Mouse (Mus musculus) forebrain, postnatal 0 days (tissue): ENCODE measurements around the gene Arhgap8. TPM values are rescaled to one million over a fixed set of nuclear protein-coding genes. Genes with fewer than 3 reads are reported as not detected.

Source experiments
- ATAC-seq: fragments of 200-750 bp; cut with Nextera tagmentation; 2 replicates; pipeline ENCODE4 v1.8.0; 2017; ENCODE audit warnings: mild to moderate bottlenecking, moderate library complexity
- DNase-seq: peaks from one replicate; pipeline ENCODE4 v3.0.0-alpha.2; 2015
- H3K27ac ChIP-seq: fragments of 300-500 bp; sonication (generic); 2 replicates; pipeline ENCODE4 v1.5.1; 2014; ENCODE audit warnings: low read depth, mild to moderate bottlenecking, antibody characterized with exemption, low read length, moderate library complexity, mixed read lengths
- H3K27me3 ChIP-seq: fragments of 300-500 bp; sonication (generic); 2 replicates; pipeline ENCODE4 v1.6.1; 2014; ENCODE audit warnings: mild to moderate bottlenecking, low read length, mixed read lengths; ENCODE audit not compliant: insufficient read depth
- H3K36me3 ChIP-seq: fragments of 300-500 bp; sonication (generic); 2 replicates; pipeline ENCODE4 v1.6.1; 2014; ENCODE audit warnings: mild to moderate bottlenecking, moderate library complexity; ENCODE audit not compliant: insufficient read depth
- H3K4me1 ChIP-seq: fragments of 300-500 bp; sonication (generic); 2 replicates; pipeline ENCODE4 v1.6.1; 2014; ENCODE audit warnings: antibody characterized with exemption; ENCODE audit not compliant: insufficient read depth
- H3K4me2 ChIP-seq: fragments of 300-500 bp; sonication (generic); 2 replicates; pipeline ENCODE4 v1.6.1; 2014; ENCODE audit warnings: low read depth, mild to moderate bottlenecking, moderate library complexity
- H3K4me3 ChIP-seq: fragments of 300-500 bp; sonication (generic); 2 replicates; pipeline ENCODE4 v1.5.1; 2014; ENCODE audit warnings: low read depth, low read length, mixed read lengths
- H3K9ac ChIP-seq: fragments of 300-500 bp; sonication (generic); 2 replicates; pipeline ENCODE4 v1.6.1; 2014; ENCODE audit warnings: mild to moderate bottlenecking
- H3K9me3 ChIP-seq: fragments of 300-500 bp; sonication (generic); 2 replicates; pipeline ENCODE4 v1.6.1; 2016; ENCODE audit warnings: low read length
- CTCF ChIP-seq: sonication (generic); IDR thresholded peaks from 2 replicates; pipeline ENCODE4 v1.5.1; 2016; ENCODE audit warnings: antibody characterized with exemption, control low read depth, low read depth
- WGBS: fragments of 180-500 bp; shearing (Covaris S2); extraction: QIAGEN DNeasy Blood & Tissue Kit; methylation state at CpG from one replicate; pipeline ENCODE4 v1.1.7; 2014; 5-methylcytosine and 5-hydroxymethylcytosine counted together
- polyA plus RNA-seq: library from polyadenylated mRNA; unstranded; fragments of >200 nt; fragmentation: Nextera tagmentation; extraction: Ambion mirVana; gene quantifications from 2 replicates; pipeline ENCODE4 v1.2.1, GENCODE M21; 2015
- total RNA-seq: library from RNA; depleted of rRNA; stranded (reverse); fragments of >200 nt; gene quantifications from 2 replicates; pipeline ENCODE4 v1.2.3, GENCODE M21; 2014

The Arhgap8 gene
- total and polyA plus RNA-seq, 2 experiments from 2014 or later = 0.29 to 0.44 TPM

DNA sequence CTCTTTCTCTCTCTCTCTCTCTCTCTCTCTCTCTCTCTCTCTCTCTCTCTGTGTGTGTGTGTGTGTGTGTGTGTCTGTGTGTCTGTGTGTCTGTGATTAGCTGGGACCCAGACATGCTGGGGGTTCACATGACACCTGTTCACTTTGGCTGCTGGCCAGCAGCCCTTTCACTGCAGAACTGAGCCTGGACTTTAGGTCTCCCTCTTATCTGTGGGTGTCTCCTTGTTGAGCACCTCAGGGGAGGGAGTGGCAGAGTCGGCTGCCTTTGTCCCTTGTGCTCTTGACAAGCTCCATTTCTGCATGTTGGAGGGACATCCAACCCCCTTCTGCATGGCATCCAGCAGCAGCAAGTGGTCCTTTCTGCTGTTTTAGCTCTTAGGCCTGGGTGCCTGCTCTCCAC is 11.0 kb downstream of the Arhgap8 start:
- Histone ChIP-seq H3K9me3 (no peaks in the 10 kb centered on the region), H3K27ac (no peak overlapping the region), H3K36me3 (no peaks in the 10 kb centered on the region), H3K4me2 (no peak overlapping the region), H3K4me1 (no peaks in the 10 kb centered on the region), H3K9ac (no peak overlapping the region), H3K4me3 (no peak overlapping the region), H3K27me3 (no peaks in the 10 kb centered on the region)
- TF ChIP-seq CTCF = no peak
- WGBS = 43% methylated on average over 1 of the region's 1 CpGs
- DNase-seq (no peak), ATAC-seq (no peak)

DNA sequence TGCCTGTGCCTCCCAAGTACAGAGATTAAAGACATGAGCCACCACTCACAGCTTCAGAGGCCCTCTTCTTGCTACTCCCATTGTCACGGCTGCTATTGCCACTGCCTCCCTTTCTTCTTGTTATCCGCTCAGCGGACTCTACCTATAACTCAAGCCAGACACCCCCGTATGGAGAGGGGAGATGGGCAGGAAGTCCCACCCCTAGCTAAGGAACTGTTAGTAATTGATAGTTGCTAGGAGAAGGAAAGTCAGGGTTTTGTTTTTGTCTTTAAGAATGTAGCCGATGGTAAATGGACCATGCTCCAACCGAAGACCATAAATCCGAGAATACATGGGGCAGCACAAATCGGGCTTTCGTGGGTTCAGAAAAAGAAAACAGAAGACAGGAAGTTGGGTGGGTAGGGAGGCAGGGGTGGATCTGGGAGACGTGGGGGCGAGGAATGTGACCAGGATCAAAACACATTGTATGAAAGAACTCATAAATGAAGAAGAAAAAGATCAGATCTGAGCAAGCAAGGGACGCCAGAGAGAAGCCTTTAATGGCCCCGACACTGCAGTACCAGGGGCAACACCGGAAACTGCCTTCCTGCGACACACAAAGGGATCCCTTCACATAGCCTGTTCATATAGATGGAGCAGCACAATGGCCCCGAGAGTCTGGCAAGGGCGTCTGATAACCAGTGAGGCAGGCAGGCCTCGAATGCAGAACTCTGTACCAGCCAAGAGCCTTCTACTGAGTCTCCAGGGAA is 12.0 kb downstream of the Arhgap8 start:
- no peak overlapping the region for H3K4me3 ChIP-seq
- WGBS = 70% methylated on average over 18 of the region's 18 CpGs

DNA sequence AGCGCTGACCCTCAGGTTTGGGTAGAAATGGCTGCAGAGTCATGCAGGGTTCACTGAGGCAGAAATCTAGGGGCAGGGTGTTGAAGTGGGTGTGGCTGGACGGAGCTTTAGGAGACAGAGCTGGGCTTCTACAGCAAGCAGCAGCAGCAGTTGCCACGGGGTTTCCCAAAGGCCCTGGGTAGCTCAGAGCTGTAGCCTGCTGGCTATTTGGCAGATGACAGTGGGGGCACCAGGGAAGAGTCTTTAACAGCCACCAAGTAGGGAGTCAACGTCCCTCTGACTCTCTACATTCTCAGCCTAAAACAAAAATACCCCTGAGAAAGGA is 12.5 kb downstream of the Arhgap8 start:
- H3K27ac ChIP-seq = no peak overlapping the region
- H3K27me3 ChIP-seq = no peaks in the 10 kb centered on the region
- H3K9ac ChIP-seq = no peak overlapping the region
- H3K9me3 ChIP-seq = no peaks in the 10 kb centered on the region
- DNase-seq = no peak
- no peak for TF ChIP-seq CTCF
- ATAC-seq = no peak
- no peak overlapping the region for H3K4me3 ChIP-seq
- WGBS = 69% methylated on average over 4 of the region's 4 CpGs
- H3K4me1 ChIP-seq = no peaks in the 10 kb centered on the region
- H3K4me2 ChIP-seq = no peak overlapping the region
- H3K36me3 ChIP-seq = no peaks in the 10 kb centered on the region

More for the DNA sequence above, 12.0 kb downstream of the Arhgap8 start:
- no peak for DNase-seq
- no peaks in the 10 kb centered on the region for H3K27me3 ChIP-seq
- H3K36me3 ChIP-seq = no peaks in the 10 kb centered on the region
- no peak overlapping the region for H3K27ac ChIP-seq
- no peaks in the 10 kb centered on the region for H3K4me1 ChIP-seq
- H3K9ac ChIP-seq = no peak overlapping the region
- TF ChIP-seq CTCF = no peak
- H3K9me3 ChIP-seq = no peaks in the 10 kb centered on the region
- no peak for ATAC-seq
- no peak overlapping the region for H3K4me2 ChIP-seq

DNA sequence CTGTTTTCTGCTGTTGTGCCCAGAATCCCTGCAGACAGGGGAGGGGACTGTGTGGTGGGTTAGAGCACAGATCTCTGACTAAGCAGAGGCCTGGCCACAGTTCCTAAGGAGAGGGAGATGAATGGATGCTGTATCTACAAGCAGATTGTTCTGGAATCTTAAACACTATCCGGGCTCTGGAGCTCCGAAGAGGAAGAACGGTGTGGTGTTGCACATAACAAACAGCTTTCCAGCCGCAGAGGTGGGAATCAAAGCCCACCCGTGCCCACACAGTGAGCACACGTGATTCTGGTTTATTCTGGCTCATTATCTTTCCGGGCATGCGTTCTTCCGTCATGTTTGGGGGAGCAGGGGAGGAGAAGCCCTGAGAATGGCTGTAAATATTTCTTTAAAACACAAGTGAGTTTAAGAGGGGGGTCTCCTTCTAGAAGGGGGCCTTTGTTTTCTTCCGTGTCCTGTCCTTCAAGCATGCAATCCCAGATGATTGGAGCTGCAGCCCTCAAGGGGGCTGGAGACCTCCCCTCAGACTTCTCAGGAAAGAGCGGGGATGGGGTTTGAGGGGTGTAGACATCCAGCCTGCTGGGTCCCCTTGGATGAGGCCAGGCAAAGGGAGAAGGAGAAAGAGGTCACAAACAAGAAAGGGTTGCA is 16.6 kb downstream of the Arhgap8 start:
- no peak for TF ChIP-seq CTCF
- Histone ChIP-seq H3K27me3 (no peaks in the 10 kb centered on the region), H3K4me3 (no peak overlapping the region), H3K9me3 (no peaks in the 10 kb centered on the region), H3K27ac (0 out of 2 replicates have a peak overlapping the region, but pooled peaks have one; percentile 24), H3K9ac (no peak overlapping the region), H3K36me3 (no peaks in the 10 kb centered on the region), H3K4me1 (no peaks in the 10 kb centered on the region), H3K4me2 (no peak overlapping the region)
- DNase-seq (peak; percentile 63), ATAC-seq (peak; percentile 89)
- WGBS = 21% methylated on average over 11 of the region's 11 CpGs

DNA sequence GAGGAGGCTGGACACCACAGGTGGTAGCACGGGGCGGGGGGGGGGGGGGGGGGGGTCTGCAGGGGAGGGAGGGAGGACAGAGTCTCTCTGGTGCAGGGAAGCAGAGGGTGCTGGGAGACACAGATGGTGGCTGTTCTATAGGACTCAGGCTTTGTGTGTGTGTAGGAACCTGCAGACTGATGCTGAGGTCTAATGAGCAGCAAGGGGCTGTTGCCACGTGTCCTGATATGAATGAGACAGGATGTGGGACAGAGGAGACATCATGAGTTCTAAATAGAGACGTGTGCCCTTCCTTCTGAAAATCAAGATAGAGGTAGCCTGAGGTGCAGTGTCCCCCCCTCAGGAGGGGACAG is 17.1 kb downstream of the Arhgap8 start:
- Histone ChIP-seq H3K9ac (no peak overlapping the region), H3K4me3 (no peak overlapping the region), H3K9me3 (no peaks in the 10 kb centered on the region), H3K27ac (no peak overlapping the region), H3K4me1 (no peaks in the 10 kb centered on the region), H3K36me3 (no peaks in the 10 kb centered on the region), H3K4me2 (no peak overlapping the region), H3K27me3 (no peaks in the 10 kb centered on the region)
- ATAC-seq (peak; percentile 40; the same call in 1 of the 2 replicates), DNase-seq (no peak)
- WGBS = 26% methylated on average over 2 of the region's 4 CpGs
- TF ChIP-seq CTCF = no peak

DNA sequence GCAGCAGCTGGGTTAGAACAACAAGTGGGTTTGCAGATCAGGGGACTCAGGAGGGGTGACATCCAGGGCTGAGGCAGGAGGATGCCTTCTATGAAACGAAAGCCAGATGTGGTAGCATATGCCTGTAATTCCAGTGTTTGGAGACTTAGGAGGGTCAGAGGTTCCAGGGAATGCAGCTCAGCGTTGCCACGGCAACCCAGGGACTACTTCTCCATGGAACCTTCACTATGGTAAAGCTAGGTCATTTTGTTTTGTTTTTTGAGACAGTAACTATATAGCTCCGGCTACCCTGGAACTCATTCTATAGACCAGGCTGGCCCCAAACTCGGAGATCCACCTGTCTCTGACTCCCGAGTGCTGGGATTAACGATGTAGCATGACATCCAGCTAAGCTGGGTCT is 18.4 kb downstream of the Arhgap8 start:
- Histone ChIP-seq H3K27ac (no peak overlapping the region), H3K4me2 (no peak overlapping the region), H3K4me3 (no peak overlapping the region), H3K4me1 (no peaks in the 10 kb centered on the region), H3K27me3 (no peaks in the 10 kb centered on the region), H3K36me3 (no peaks in the 10 kb centered on the region), H3K9ac (no peak overlapping the region), H3K9me3 (no peaks in the 10 kb centered on the region)
- no peak for ATAC-seq
- no peak for TF ChIP-seq CTCF
- no peak for DNase-seq
- 89% methylated on average over 7 of the region's 7 CpGs for WGBS

DNA sequence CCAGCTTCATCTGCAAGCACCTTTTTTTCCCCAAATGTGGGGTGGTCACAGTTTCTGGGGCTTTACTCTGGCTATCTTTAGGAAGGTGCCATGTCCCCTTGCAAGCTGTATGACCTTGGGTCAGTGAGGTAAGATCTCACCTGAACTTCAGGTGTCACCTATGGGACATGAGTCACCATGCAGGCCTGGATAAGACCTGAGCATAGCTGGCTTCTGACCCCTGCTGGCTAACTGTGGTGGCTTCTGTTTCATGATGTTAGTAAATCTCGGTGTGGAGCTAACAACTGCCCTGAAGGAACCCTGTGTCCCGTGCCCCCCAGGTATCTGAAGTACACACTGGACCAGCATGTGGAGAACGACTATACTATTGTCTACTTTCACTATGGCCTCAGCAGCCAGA is 21.7 kb downstream of the Arhgap8 start:
- no peaks in the 10 kb centered on the region for H3K9me3 ChIP-seq

More for the DNA sequence above, 21.7 kb downstream of the Arhgap8 start:
- no peaks in the 10 kb centered on the region for H3K27me3 ChIP-seq
- H3K27ac ChIP-seq = no peak overlapping the region
- H3K9ac ChIP-seq = no peak overlapping the region
- DNase-seq (no peak), ATAC-seq (no peak)
- no peak for TF ChIP-seq CTCF
- H3K4me2 ChIP-seq = no peak overlapping the region
- H3K4me3 ChIP-seq = no peak overlapping the region
- no peaks in the 10 kb centered on the region for H3K4me1 ChIP-seq
- WGBS = 84% methylated on average over 3 of the region's 3 CpGs
- H3K36me3 ChIP-seq = no peaks in the 10 kb centered on the region
